In genomic region chr5:116219288-116219687, GRCm38 (mm10) we compare ENCODE assay signal across 18 mouse cellular contexts.
DNase-seq lines count a peak whose midpoint lies in the region; ATAC-seq lines count a peak whose summit lies in the region.
"Had no signal": no experiment of that assay in that cellular context is flagged by ENCODE, and none has a peak within 500 bp of the region (broad histone marks: within the 10 kb centered on the region; RNA-seq: fewer than 3 reads in every experiment).

No protein-coding gene starts in this region.

- no peaks in the 10 kb centered on the region for H3K36me3 ChIP-seq in forebrain, embryonic 16.5 days (ENCODE audit: control insufficient read depth, insufficient read depth)
- no peaks in the 10 kb centered on the region for H3K36me3 ChIP-seq in forebrain, embryonic 11.5 days (ENCODE audit: control insufficient read depth, insufficient read depth, low read length)
- H3K36me3 ChIP-seq in midbrain, embryonic 16.5 days (ENCODE audit: control insufficient read depth, insufficient read depth, low read length): no peaks in the 10 kb centered on the region
- H3K36me3 ChIP-seq: embryonic facial prominence, embryonic 12.5 days; heart, embryonic 13.5 days; hindbrain, embryonic 15.5 days had no signal

- peaks cover 12% of the 10 kb centered on the region for H3K4me1 ChIP-seq in forebrain, embryonic 16.5 days (replicated peaks; ENCODE audit: control insufficient read depth, insufficient read depth, low read length)
- H3K4me1 ChIP-seq in forebrain, embryonic 11.5 days (replicated peaks; ENCODE audit: control insufficient read depth, insufficient read depth, low read length): no peaks in the 10 kb centered on the region
- H3K4me1 ChIP-seq in midbrain, embryonic 16.5 days (ENCODE audit: control insufficient read depth, insufficient read depth, low read length): peaks cover 5% of the 10 kb centered on the region; the same call in 1 of the 2 replicates
- H3K4me1 ChIP-seq: embryonic facial prominence, embryonic 12.5 days; heart, embryonic 13.5 days had no signal

- H3K4me3 ChIP-seq in forebrain, embryonic 16.5 days (replicated peaks; ENCODE audit: low read length): no peak overlapping the region
- H3K4me3 ChIP-seq in forebrain, embryonic 11.5 days (ENCODE audit: low read depth, low read length): no peak overlapping the region
- H3K4me3 ChIP-seq in midbrain, embryonic 16.5 days (ENCODE audit: low read depth, low read length): no peak overlapping the region
- H3K4me3 ChIP-seq: embryonic facial prominence, embryonic 12.5 days; heart, embryonic 13.5 days; hindbrain, embryonic 15.5 days had no signal

- H3K9ac ChIP-seq in forebrain, embryonic 16.5 days (replicated peaks; ENCODE audit: low read depth, low read length): no peak overlapping the region
- no peak overlapping the region for H3K9ac ChIP-seq in forebrain, embryonic 11.5 days (ENCODE audit: low read length)
- no peak overlapping the region for H3K9ac ChIP-seq in midbrain, embryonic 16.5 days (ENCODE audit: low read depth, low read length)
- H3K9ac ChIP-seq: embryonic facial prominence, embryonic 12.5 days; heart, embryonic 13.5 days; hindbrain, embryonic 15.5 days had no signal

- H3K27ac ChIP-seq in forebrain, embryonic 16.5 days (ENCODE audit: low read length): no peak overlapping the region
- no peak overlapping the region for H3K27ac ChIP-seq in forebrain, embryonic 11.5 days (ENCODE audit: low read depth, low read length)
- peak overlapping the region; percentile 42; the same call in 1 of the 2 replicates for H3K27ac ChIP-seq in midbrain, embryonic 16.5 days (ENCODE audit: low read length)
- H3K27ac ChIP-seq: embryonic facial prominence, embryonic 12.5 days; heart, embryonic 13.5 days; hindbrain, embryonic 15.5 days had no signal

- WGBS in forebrain, embryonic 16.5 days: 38% methylated on average over 7 of the region's 7 CpGs
- 80% methylated on average over 7 of the region's 7 CpGs for WGBS in forebrain, embryonic 11.5 days
- WGBS in midbrain, embryonic 16.5 days: 63% methylated on average over 7 of the region's 7 CpGs

- H3K27me3 ChIP-seq in forebrain, embryonic 16.5 days (replicated peaks; ENCODE audit: control insufficient read depth, insufficient read depth, low read length): no peaks in the 10 kb centered on the region
- H3K27me3 ChIP-seq in forebrain, embryonic 11.5 days (ENCODE audit: control insufficient read depth, insufficient read depth, low read length): no peaks in the 10 kb centered on the region
- H3K27me3 ChIP-seq in midbrain, embryonic 16.5 days (ENCODE audit: control insufficient read depth, insufficient read depth, low read depth, low read length): no peaks in the 10 kb centered on the region
- H3K27me3 ChIP-seq: CH12.LX; embryonic facial prominence, embryonic 12.5 days had no signal

- no peaks in the 10 kb centered on the region for H3K9me3 ChIP-seq in forebrain, embryonic 16.5 days (ENCODE audit: control insufficient read depth, low read length)
- no peaks in the 10 kb centered on the region for H3K9me3 ChIP-seq in forebrain, embryonic 11.5 days (ENCODE audit: control insufficient read depth, low read length)
- no peaks in the 10 kb centered on the region for H3K9me3 ChIP-seq in midbrain, embryonic 16.5 days (replicated peaks; ENCODE audit: control insufficient read depth, low read length, poor library complexity, severe bottlenecking)
- H3K9me3 ChIP-seq: embryonic facial prominence, embryonic 12.5 days; heart, embryonic 13.5 days; hindbrain, embryonic 15.5 days had no signal

- ATAC-seq in cerebellum, adult (ENCODE audit: insufficient number of reproducible peaks, low FRiP score, low TSS enrichment): no peak
- ATAC-seq in forebrain, embryonic 16.5 days: peak; percentile 61
- no peak for ATAC-seq in forebrain, embryonic 11.5 days (replicated peaks; ENCODE audit: low FRiP score)
- no peak for ATAC-seq in midbrain, embryonic 16.5 days
- ATAC-seq: intestine, embryonic 16.5 days had no signal

- DNase-seq in cerebellum, adult 9-11 months: peak; percentile 16
- DNase-seq in forebrain, embryonic 11.5 days (ENCODE audit: low spot score): no peak
- peak; percentile 12 for DNase-seq in Muller cell, postnatal 12 days (ENCODE audit: inconsistent ontology term)
- DNase-seq: adrenal gland, adult 2 months; adrenal gland, postnatal 25 days; cerebellum, adult 11 months; cerebellum, postnatal 14 days; gastrocnemius, postnatal 36 days; heart, adult 11 months; heart, postnatal 36 days had no signal

- no peak overlapping the region for H3K4me2 ChIP-seq in forebrain, embryonic 16.5 days (ENCODE audit: low read length)
- no peak overlapping the region for H3K4me2 ChIP-seq in forebrain, embryonic 11.5 days (ENCODE audit: low read depth, low read length, severe bottlenecking)
- no peak overlapping the region for H3K4me2 ChIP-seq in midbrain, embryonic 16.5 days (ENCODE audit: low read length)
- H3K4me2 ChIP-seq: embryonic facial prominence, embryonic 12.5 days; heart, embryonic 13.5 days; hindbrain, embryonic 15.5 days had no signal
